Mouse (Mus musculus) hindbrain, embryonic 11.5 days (tissue): Measurements from ENCODE around the gene Rnase13. TPM values are rescaled to one million over a fixed set of nuclear protein-coding genes. Genes with fewer than 3 reads are reported as not detected.

Experiments
- ATAC-seq: fragments of 200-750 bp; cut with Nextera tagmentation; 2 replicates; pipeline ENCODE4 v1.8.0; 2017; ENCODE audit warnings: mild to moderate bottlenecking, moderate TSS enrichment, moderate library complexity; ENCODE audit not compliant: low FRiP score
- DNase-seq: peaks from one replicate; pipeline ENCODE4 v3.0.0-alpha.2; 2015; ENCODE audit warnings: low spot score
- H3K27ac ChIP-seq: fragments of 300-500 bp; sonication (generic); 2 replicates; pipeline ENCODE4 v1.5.1; 2014; ENCODE audit warnings: mild to moderate bottlenecking, low read depth, low read length
- H3K27me3 ChIP-seq: fragments of 300-500 bp; sonication (generic); 2 replicates; pipeline ENCODE4 v1.6.1; 2014; ENCODE audit warnings: mild to moderate bottlenecking, low read length, moderate library complexity, mixed read lengths; ENCODE audit not compliant: control insufficient read depth, insufficient read depth
- H3K36me3 ChIP-seq: fragments of 300-500 bp; sonication (generic); 2 replicates; pipeline ENCODE4 v1.6.1; 2014; ENCODE audit warnings: mild to moderate bottlenecking, low read length, moderate library complexity, mixed read lengths; ENCODE audit not compliant: control insufficient read depth, insufficient read depth
- H3K4me1 ChIP-seq: fragments of 300-500 bp; sonication (generic); replicated peaks from 2 replicates; pipeline ENCODE4 v1.6.1; 2014; ENCODE audit warnings: low read length, mixed read lengths; ENCODE audit not compliant: control insufficient read depth, insufficient read depth
- H3K4me2 ChIP-seq: fragments of 300-500 bp; sonication (generic); replicated peaks from 2 replicates; pipeline ENCODE4 v1.6.1; 2014; ENCODE audit warnings: mild to moderate bottlenecking, low read depth, low read length
- H3K4me3 ChIP-seq: fragments of 300-500 bp; sonication (generic); 2 replicates; pipeline ENCODE4 v1.5.1; 2014; ENCODE audit warnings: low read depth, low read length
- H3K9ac ChIP-seq: fragments of 300-500 bp; sonication (generic); 2 replicates; pipeline ENCODE4 v1.6.1; 2014; ENCODE audit warnings: low read depth, low read length
- H3K9me3 ChIP-seq: fragments of 300-500 bp; sonication (generic); 2 replicates; pipeline ENCODE4 v1.6.1; 2016; ENCODE audit warnings: low read length; ENCODE audit not compliant: control insufficient read depth
- WGBS: fragments of 180-500 bp; shearing (Covaris S2); extraction: QIAGEN DNeasy Blood & Tissue Kit; methylation state at CpG from one replicate; pipeline ENCODE4 v1.1.7; 2014; 5-methylcytosine and 5-hydroxymethylcytosine counted together
- polyA plus RNA-seq: library from polyadenylated mRNA; unstranded; fragments of >200 nt; fragmentation: Nextera tagmentation; extraction: Ambion mirVana; gene quantifications from 2 replicates; pipeline ENCODE4 v1.2.1, GENCODE M21; 2014

Gene Rnase13
- polyA plus RNA-seq, 1 experiment from 2014 or later = not detected

- Histone ChIP-seq H3K27ac (no peak within 1 kb of the TSS), H3K36me3 (0 out of 2 replicates have a peak, but pooled peaks cover 8% of the 10 kb centered on the region), H3K4me3 (no peak within 1 kb of the TSS)
Observed at GRCm38 (mm10) chr14:51892191-51892939, 30.2 kb downstream of the Rnase13 start, which contains the start of gene Slc39a2. Gene Slc39a2 (plus strand): TSS chr14:51892889.

DNA sequence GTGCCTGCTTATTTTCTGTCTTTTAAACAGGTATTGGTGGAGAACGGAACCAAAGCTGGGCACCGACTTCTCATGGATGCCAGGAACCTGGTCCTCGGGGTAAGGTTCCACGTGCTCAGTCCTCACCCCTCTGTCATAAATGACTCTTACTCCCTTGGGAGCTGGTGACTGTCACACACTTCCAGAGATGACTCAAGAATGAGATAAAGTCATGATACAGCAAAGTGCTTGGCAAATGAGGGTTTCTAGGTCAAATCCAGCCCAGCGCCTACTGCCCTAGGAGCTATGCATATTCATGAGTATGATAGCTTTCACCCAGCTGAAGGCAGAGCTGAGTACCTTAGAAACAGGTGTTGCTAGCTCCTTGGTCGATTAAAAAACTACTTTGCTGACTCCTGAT is 32.7 kb downstream of the Rnase13 start:
- 92% methylated on average over 6 of the region's 6 CpGs for WGBS
- Histone ChIP-seq H3K4me3 (no peak overlapping the region), H3K27me3 (no peaks in the 10 kb centered on the region), H3K9me3 (no peaks in the 10 kb centered on the region), H3K4me2 (no peak overlapping the region), H3K9ac (no peak overlapping the region), H3K27ac (no peak overlapping the region), H3K36me3 (peaks cover 10% of the 10 kb centered on the region; the same call in 1 of the 2 replicates), H3K4me1 (no peaks in the 10 kb centered on the region; the same call in 1 of the 2 replicates)
- ATAC-seq (no peak), DNase-seq (no peak)

More at GRCm38 (mm10) chr14:51892191-51892939, 30.2 kb downstream of the Rnase13 start, which contains the start of gene Slc39a2:
- Histone ChIP-seq H3K9ac (no peak within 1 kb of the TSS), H3K27me3 (no peaks in the 10 kb centered on the region), H3K9me3 (no peaks in the 10 kb centered on the region), H3K4me1 (no peaks in the 10 kb centered on the region), H3K4me2 (no peak within 1 kb of the TSS)
- DNase-seq (no peak), ATAC-seq (no peak)
- WGBS = 93% methylated on average over 9 of the region's 9 CpGs

GRCm38 (mm10) chr14:51886051-51886450 is 36.5 kb downstream of the Rnase13 start:
- Histone ChIP-seq H3K27me3 (no peaks in the 10 kb centered on the region), H3K9ac (no peak overlapping the region), H3K36me3 (peaks cover 4% of the 10 kb centered on the region; the same call in 1 of the 2 replicates), H3K4me2 (no peak overlapping the region; the same call in 1 of the 2 replicates), H3K9me3 (no peaks in the 10 kb centered on the region), H3K4me3 (no peak overlapping the region), H3K27ac (no peak overlapping the region), H3K4me1 (no peaks in the 10 kb centered on the region; the same call in 1 of the 2 replicates)
- ATAC-seq = no peak
- no peak for DNase-seq
- 48% methylated on average over 6 of the region's 6 CpGs for WGBS

GRCm38 (mm10) chr14:51884598-51885331 is 37.8 kb downstream of the Rnase13 start, which contains the start of gene Mettl17:
Gene Mettl17 (plus strand): TSS chr14:51884842.
- Histone ChIP-seq H3K9ac (peak within 1 kb of the TSS; percentile 76), H3K4me1 (no peaks in the 10 kb centered on the region; the same call in 1 of the 2 replicates), H3K27ac (peak within 1 kb of the TSS; percentile 70), H3K27me3 (no peaks in the 10 kb centered on the region), H3K36me3 (peaks cover 2% of the 10 kb centered on the region; the same call in 1 of the 2 replicates), H3K9me3 (no peaks in the 10 kb centered on the region), H3K4me3 (peak within 1 kb of the TSS; percentile 70), H3K4me2 (peak within 1 kb of the TSS; percentile 79)
- ATAC-seq (peak; percentile 97), DNase-seq (peak; percentile 98)
- WGBS = under 1% methylated on average over 42 of the region's 43 CpGs

DNA sequence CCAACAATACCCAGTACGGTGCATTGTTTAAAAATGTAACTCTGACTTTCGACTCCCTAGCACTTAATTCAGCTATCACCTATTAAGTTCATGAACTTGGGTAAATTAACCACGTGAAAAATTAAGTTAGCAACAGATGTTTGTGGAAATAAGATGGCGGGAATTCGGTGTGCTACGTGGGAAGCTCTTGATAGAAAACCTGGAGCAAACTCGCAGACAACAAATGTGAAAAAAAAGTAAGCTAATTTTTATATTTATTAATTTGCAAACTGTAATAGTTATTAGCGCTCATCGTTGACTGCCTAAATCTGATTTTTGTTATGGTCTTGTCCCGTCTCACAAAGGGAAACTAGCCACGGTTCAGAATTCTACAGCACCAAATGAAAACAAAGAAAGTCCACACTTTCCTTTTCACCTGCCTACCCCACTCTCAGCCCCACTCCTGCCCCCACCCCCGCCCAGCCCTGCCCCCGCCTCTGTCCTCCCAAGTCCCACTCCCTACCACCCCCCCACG is 38.5 kb downstream of the Rnase13 start:
- 1% methylated on average over 14 of the region's 14 CpGs for WGBS
- peak overlapping the region; percentile 70 for H3K4me3 ChIP-seq
- no peaks in the 10 kb centered on the region; the same call in 1 of the 2 replicates for H3K4me1 ChIP-seq
- no peaks in the 10 kb centered on the region for H3K27me3 ChIP-seq
- H3K9ac ChIP-seq = peak overlapping the region; percentile 52; the same call in 1 of the 2 replicates
- H3K36me3 ChIP-seq = peaks cover 2% of the 10 kb centered on the region; the same call in 1 of the 2 replicates
- peak overlapping the region; percentile 63 for H3K27ac ChIP-seq
- H3K4me2 ChIP-seq = peak overlapping the region; percentile 79
- peak; percentile 65 for ATAC-seq
- DNase-seq = no peak
- no peaks in the 10 kb centered on the region for H3K9me3 ChIP-seq

- Histone ChIP-seq H3K4me1 (no peaks in the 10 kb centered on the region; the same call in 1 of the 2 replicates), H3K4me3 (peak overlapping the region; percentile 70), H3K27ac (0 out of 2 replicates have a peak overlapping the region, but pooled peaks have one; percentile 63), H3K9ac (no peak overlapping the region; the same call in 1 of the 2 replicates), H3K36me3 (peaks cover 2% of the 10 kb centered on the region; the same call in 1 of the 2 replicates), H3K27me3 (no peaks in the 10 kb centered on the region), H3K9me3 (no peaks in the 10 kb centered on the region), H3K4me2 (peak overlapping the region; percentile 79)
- DNase-seq = peak; percentile 79
- peak; percentile 38 for ATAC-seq
- under 1% methylated on average over 4 of the region's 4 CpGs for WGBS
Observed at GRCm38 (mm10) chr14:51883527-51884030, 39.0 kb downstream of the Rnase13 start.

- Histone ChIP-seq H3K4me1 (no peaks in the 10 kb centered on the region), H3K4me3 (no peak overlapping the region), H3K36me3 (no peaks in the 10 kb centered on the region), H3K4me2 (no peak overlapping the region), H3K9ac (no peak overlapping the region), H3K9me3 (no peaks in the 10 kb centered on the region), H3K27ac (no peak overlapping the region), H3K27me3 (no peaks in the 10 kb centered on the region)
- WGBS = 90% methylated on average over 3 of the region's 3 CpGs
- ATAC-seq (no peak), DNase-seq (no peak)
Observed at GRCm38 (mm10) chr14:51877517-51877916, 45.1 kb downstream of the Rnase13 start.

- Histone ChIP-seq H3K9ac (no peak overlapping the region), H3K4me3 (no peak overlapping the region), H3K27me3 (no peaks in the 10 kb centered on the region), H3K9me3 (no peaks in the 10 kb centered on the region), H3K36me3 (no peaks in the 10 kb centered on the region), H3K4me1 (no peaks in the 10 kb centered on the region), H3K4me2 (no peak overlapping the region), H3K27ac (no peak overlapping the region)
- DNase-seq (no peak), ATAC-seq (no peak)
- 84% methylated on average over 9 of the region's 9 CpGs for WGBS
Observed at GRCm38 (mm10) chr14:51871741-51872140, 50.8 kb downstream of the Rnase13 start.
